Mouse (Mus musculus): ENCODE results near the gene Nek6.

Nek6 gene

GRCm38 (mm10) chr2:38629451-38629850 is 118.0 kb downstream of the Nek6 start:
- no peak for DNase-seq

- DNase-seq: no peak
Measured at GRCm38 (mm10) chr2:38630574-38630973, 119.1 kb downstream of the Nek6 start.

GRCm38 (mm10) chr2:38637716-38638267 is 126.3 kb downstream of the Nek6 start:
- DNase-seq: peak; percentile 17

GRCm38 (mm10) chr2:38641761-38642160 is 130.3 kb downstream of the Nek6 start:
- no peak for DNase-seq

- peak; percentile 97 for DNase-seq
Measured at GRCm38 (mm10) chr2:38643625-38644427, 132.4 kb downstream of the Nek6 start, which contains the start of gene Psmb7. TSS of gene Psmb7 (minus strand) at chr2:38644087.

All from retina, postnatal 1 day (tissue).